Mouse (Mus musculus) limb, embryonic 12.5 days (tissue): ENCODE data around the gene Litaf. TPM values are rescaled to one million over a fixed set of nuclear protein-coding genes. Genes with fewer than 3 reads are reported as not detected.
"Not testable (repeated sequence)": the region's sequence is repeated elsewhere in the genome, so short reads cannot be mapped to it uniquely, and the experiment has no call there.

Experiments used
- ATAC-seq: fragments of 200-750 bp; cut with Nextera tagmentation; 2 replicates; pipeline ENCODE4 v1.8.0; 2017; ENCODE audit warnings: low read depth, moderate TSS enrichment; ENCODE audit not compliant: insufficient number of reproducible peaks, insufficient read depth, low FRiP score, low TSS enrichment
- H3K27ac ChIP-seq: fragments of 300-500 bp; sonication (generic); 2 replicates; pipeline ENCODE4 v1.5.1; 2016; ENCODE audit warnings: mild to moderate bottlenecking, moderate library complexity
- H3K27me3 ChIP-seq: fragments of 300-500 bp; sonication (generic); 2 replicates; pipeline ENCODE4 v1.6.1; 2016; ENCODE audit warnings: mild to moderate bottlenecking, moderate library complexity
- H3K36me3 ChIP-seq: fragments of 300-500 bp; sonication (generic); 2 replicates; pipeline ENCODE4 v1.6.1; 2016; ENCODE audit warnings: mild to moderate bottlenecking, moderate library complexity
- H3K4me1 ChIP-seq: fragments of 300-500 bp; sonication (generic); replicated peaks from 2 replicates; pipeline ENCODE4 v1.6.1; 2016
- H3K4me2 ChIP-seq: fragments of 300-500 bp; sonication (generic); 2 replicates; pipeline ENCODE4 v1.6.1; 2016; ENCODE audit warnings: mild to moderate bottlenecking, moderate library complexity
- H3K4me3 ChIP-seq: fragments of 300-500 bp; sonication (generic); replicated peaks from 2 replicates; pipeline ENCODE4 v1.5.1; 2016; ENCODE audit warnings: mild to moderate bottlenecking
- H3K9ac ChIP-seq: fragments of 300-500 bp; sonication (generic); replicated peaks from 2 replicates; pipeline ENCODE4 v1.6.1; 2016; ENCODE audit warnings: mild to moderate bottlenecking, moderate library complexity
- H3K9me3 ChIP-seq: fragments of 300-500 bp; sonication (generic); 2 replicates; pipeline ENCODE4 v1.6.1; 2016; ENCODE audit warnings: mild to moderate bottlenecking, moderate library complexity
- WGBS: fragments of 180-500 bp; shearing (Covaris S2); methylation state at CpG from one replicate; pipeline ENCODE4 v1.1.7; 2016; 5-methylcytosine and 5-hydroxymethylcytosine counted together
- polyA plus RNA-seq: library from polyadenylated mRNA; unstranded; fragments of >200 nt; fragmentation: Nextera tagmentation; extraction: Ambion mirVana; gene quantifications from 2 replicates; pipeline ENCODE4 v1.2.1, GENCODE M21; 2016

Gene Litaf
- polyA plus RNA-seq, 1 experiment from 2014 or later, result 103 TPM

- Histone ChIP-seq H3K27me3 (no peaks in the 10 kb centered on the region), H3K4me3 (no peak overlapping the region), H3K27ac (no peak overlapping the region), H3K36me3 (peaks cover 22% of the 10 kb centered on the region), H3K9ac (no peak overlapping the region), H3K4me2 (no peak overlapping the region), H3K9me3 (peaks cover 8% of the 10 kb centered on the region), H3K4me1 (peaks cover 12% of the 10 kb centered on the region)
- 96% methylated on average over 6 of the region's 6 CpGs for WGBS
- no peak for ATAC-seq
These were observed 76.6 kb downstream of the Litaf start for GRCm38 (mm10) chr16:10989361-10989760.

GRCm38 (mm10) chr16:10988261-10988660 is 77.7 kb downstream of the Litaf start:
- Histone ChIP-seq H3K9ac (no peak overlapping the region), H3K4me3 (no peak overlapping the region), H3K4me2 (no peak overlapping the region), H3K27me3 (no peaks in the 10 kb centered on the region), H3K4me1 (peaks cover 12% of the 10 kb centered on the region), H3K36me3 (peaks cover 22% of the 10 kb centered on the region), H3K27ac (0 out of 2 replicates have a peak overlapping the region, but pooled peaks have one; percentile 26), H3K9me3 (peaks cover 8% of the 10 kb centered on the region)
- WGBS, result 74% methylated on average over 9 of the region's 9 CpGs
- no peak for ATAC-seq

GRCm38 (mm10) chr16:10984534-10984933 is 81.4 kb downstream of the Litaf start:
- H3K9ac ChIP-seq, result no peak overlapping the region
- no peak overlapping the region for H3K4me2 ChIP-seq
- no peak overlapping the region for H3K4me3 ChIP-seq
- no peak for ATAC-seq
- H3K9me3 ChIP-seq, result no peaks in the 10 kb centered on the region; the same call in 1 of the 2 replicates
- WGBS, result 75% methylated on average over 5 of the region's 5 CpGs
- no peaks in the 10 kb centered on the region for H3K27me3 ChIP-seq
- peaks cover 9% of the 10 kb centered on the region for H3K4me1 ChIP-seq
- peaks cover 8% of the 10 kb centered on the region for H3K36me3 ChIP-seq
- H3K27ac ChIP-seq, result 0 out of 2 replicates have a peak overlapping the region, but pooled peaks have one; percentile 13

GRCm38 (mm10) chr16:10981493-10982070 is 84.4 kb downstream of the Litaf start:
- Histone ChIP-seq H3K9ac (no peak overlapping the region), H3K27me3 (no peaks in the 10 kb centered on the region), H3K4me2 (no peak overlapping the region), H3K36me3 (peaks cover 12% of the 10 kb centered on the region; the same call in 1 of the 2 replicates), H3K4me1 (peaks cover 12% of the 10 kb centered on the region), H3K4me3 (no peak overlapping the region), H3K27ac (no peak overlapping the region), H3K9me3 (no peaks in the 10 kb centered on the region)
- no peak for ATAC-seq
- WGBS, result 79% methylated on average over 7 of the region's 7 CpGs

GRCm38 (mm10) chr16:10979064-10979803 is 86.7 kb downstream of the Litaf start:
- Histone ChIP-seq H3K4me2 (no peak overlapping the region), H3K27me3 (no peaks in the 10 kb centered on the region), H3K27ac (peak overlapping the region; percentile 54; the same call in 1 of the 2 replicates), H3K36me3 (peaks cover 22% of the 10 kb centered on the region; the same call in 1 of the 2 replicates), H3K9ac (no peak overlapping the region), H3K4me3 (no peak overlapping the region), H3K9me3 (no peaks in the 10 kb centered on the region), H3K4me1 (peaks cover 17% of the 10 kb centered on the region)
- 61% methylated on average over 11 of the region's 11 CpGs for WGBS
- no peak for ATAC-seq

- no peak for ATAC-seq
- Histone ChIP-seq H3K36me3 (peaks cover 28% of the 10 kb centered on the region; the same call in 1 of the 2 replicates), H3K4me3 (no peak overlapping the region), H3K9ac (no peak overlapping the region), H3K4me2 (no peak overlapping the region), H3K9me3 (no peaks in the 10 kb centered on the region), H3K27me3 (no peaks in the 10 kb centered on the region), H3K4me1 (peaks cover 19% of the 10 kb centered on the region), H3K27ac (no peak overlapping the region)
- 91% methylated on average over 9 of the region's 9 CpGs for WGBS
These were observed 88.1 kb downstream of the Litaf start for GRCm38 (mm10) chr16:10977877-10978276.

GRCm38 (mm10) chr16:10976202-10976631 is 89.7 kb downstream of the Litaf start:
- no peak for ATAC-seq
- WGBS, result 71% methylated on average over 11 of the region's 11 CpGs
- Histone ChIP-seq H3K4me3 (no peak overlapping the region), H3K27ac (no peak overlapping the region), H3K36me3 (peaks cover 28% of the 10 kb centered on the region; the same call in 1 of the 2 replicates), H3K27me3 (no peaks in the 10 kb centered on the region), H3K4me2 (no peak overlapping the region), H3K4me1 (peaks cover 22% of the 10 kb centered on the region), H3K9ac (no peak overlapping the region), H3K9me3 (no peaks in the 10 kb centered on the region)

GRCm38 (mm10) chr16:10974939-10975338 is 91.0 kb downstream of the Litaf start:
- Histone ChIP-seq H3K9me3 (no peaks in the 10 kb centered on the region), H3K9ac (no peak overlapping the region), H3K4me3 (no peak overlapping the region), H3K27me3 (no peaks in the 10 kb centered on the region), H3K4me1 (peaks cover 22% of the 10 kb centered on the region), H3K4me2 (no peak overlapping the region), H3K36me3 (peaks cover 28% of the 10 kb centered on the region; the same call in 1 of the 2 replicates), H3K27ac (no peak overlapping the region)
- 0 out of 2 replicates have a peak, but pooled peaks have one; percentile 68 for ATAC-seq
- WGBS, result 68% methylated on average over 5 of the region's 5 CpGs

GRCm38 (mm10) chr16:10974037-10974446 is 91.9 kb downstream of the Litaf start:
- 26% methylated on average over 3 of the region's 3 CpGs for WGBS
- H3K4me3 ChIP-seq, result no peak overlapping the region
- H3K36me3 ChIP-seq, result peaks cover 28% of the 10 kb centered on the region; the same call in 1 of the 2 replicates
- H3K9ac ChIP-seq, result no peak overlapping the region
- H3K27me3 ChIP-seq, result no peaks in the 10 kb centered on the region
- ATAC-seq, result no peak
- no peaks in the 10 kb centered on the region for H3K9me3 ChIP-seq
- no peak overlapping the region for H3K27ac ChIP-seq
- H3K4me1 ChIP-seq, result peaks cover 14% of the 10 kb centered on the region
- no peak overlapping the region for H3K4me2 ChIP-seq

GRCm38 (mm10) chr16:10972259-10972658 is 93.7 kb downstream of the Litaf start:
- Histone ChIP-seq H3K4me1 (peaks cover 15% of the 10 kb centered on the region; the same call in 1 of the 2 replicates), H3K9me3 (no peaks in the 10 kb centered on the region), H3K4me3 (no peak overlapping the region), H3K36me3 (peaks cover 19% of the 10 kb centered on the region; the same call in 1 of the 2 replicates), H3K27me3 (no peaks in the 10 kb centered on the region), H3K27ac (no peak overlapping the region), H3K4me2 (no peak overlapping the region), H3K9ac (no peak overlapping the region)
- no peak for ATAC-seq
- 68% methylated on average over 6 of the region's 6 CpGs for WGBS

- not testable (repeated sequence) for H3K27ac ChIP-seq, H3K9me3 ChIP-seq, ATAC-seq, H3K4me3 ChIP-seq, H3K9ac ChIP-seq, H3K27me3 ChIP-seq, H3K4me2 ChIP-seq
- WGBS, result 89% methylated on average over 1 of the region's 1 CpGs
- Histone ChIP-seq H3K36me3 (peaks cover 24% of the 10 kb centered on the region), H3K4me1 (peaks cover 15% of the 10 kb centered on the region; the same call in 1 of the 2 replicates)
These were observed 96.0 kb downstream of the Litaf start for GRCm38 (mm10) chr16:10969944-10970343.
